Mouse (Mus musculus) thymus, postnatal 25 days (tissue): ENCODE data around the gene Tomt.
"Not testable (repeated sequence)": the region's sequence is repeated elsewhere in the genome, so short reads cannot be mapped to it uniquely, and the experiment has no call there.

Experiments used
- DNase-seq: peaks from one replicate; pipeline ENCODE4 v3.0.0; 2022

Tomt gene

DNA sequence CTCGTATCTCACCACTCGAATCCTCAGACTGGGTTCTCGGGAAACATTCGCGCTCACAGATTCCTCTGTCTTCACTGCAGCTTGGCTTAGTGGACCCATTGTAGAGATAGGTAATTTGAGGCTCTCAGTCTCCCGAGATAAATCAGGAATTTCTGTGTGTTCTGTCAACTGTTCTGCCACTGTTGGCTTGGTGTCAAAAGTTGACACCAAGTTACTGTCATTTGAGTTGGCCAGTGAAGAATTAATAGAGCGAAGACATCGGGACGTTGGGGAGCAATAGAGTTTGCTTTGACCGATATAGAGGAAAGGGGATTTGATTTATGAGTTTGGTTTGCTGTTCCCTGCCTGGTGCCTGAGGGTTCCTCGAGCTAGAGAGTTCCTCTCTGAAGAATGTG, at the start of gene Tomt:
TSS of gene Tomt (minus strand) at position 73 of the 395 bp plus-strand sequence.
- DNase-seq: no peak

DNA sequence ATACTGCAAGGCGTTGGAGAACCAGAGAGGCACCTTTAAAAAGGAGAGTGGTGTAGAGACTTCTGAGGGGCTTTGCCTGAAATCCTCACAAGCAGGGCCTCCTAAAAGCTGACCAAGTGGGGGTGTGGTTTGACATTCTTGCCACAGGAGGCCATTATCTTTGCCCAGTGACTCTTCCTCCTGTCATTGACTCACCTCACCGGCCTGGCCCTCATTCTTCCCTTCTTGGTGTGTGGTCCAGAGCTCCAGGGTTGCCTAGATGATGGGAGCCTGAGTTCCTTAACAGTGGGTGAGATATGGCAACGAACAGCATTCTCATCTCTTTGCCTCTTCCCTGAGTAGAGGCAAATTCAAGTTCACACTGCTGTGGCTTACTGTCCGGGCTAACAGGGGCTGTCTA, 49.7 kb upstream of the Tomt start:
- no peak for DNase-seq

DNA sequence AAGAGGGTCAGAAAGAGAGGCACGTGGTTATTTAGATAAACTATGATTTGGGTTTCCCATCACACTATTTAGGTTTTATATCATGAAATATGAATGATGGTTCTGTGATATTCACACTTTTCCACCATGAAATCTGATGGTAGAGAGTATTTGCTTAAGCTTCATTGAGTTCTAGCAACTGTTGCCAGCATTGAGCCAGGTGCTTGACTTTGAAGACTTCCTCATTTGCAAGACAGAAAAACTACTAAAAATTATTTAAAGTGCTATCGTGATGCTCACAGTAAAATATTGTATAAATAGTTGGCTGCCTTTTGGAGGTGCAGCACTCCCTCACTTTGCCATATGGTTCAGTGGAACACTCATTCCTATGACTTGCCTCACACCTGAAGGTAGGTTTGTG, 49.1 kb upstream of the Tomt start:
- no peak for DNase-seq

DNA sequence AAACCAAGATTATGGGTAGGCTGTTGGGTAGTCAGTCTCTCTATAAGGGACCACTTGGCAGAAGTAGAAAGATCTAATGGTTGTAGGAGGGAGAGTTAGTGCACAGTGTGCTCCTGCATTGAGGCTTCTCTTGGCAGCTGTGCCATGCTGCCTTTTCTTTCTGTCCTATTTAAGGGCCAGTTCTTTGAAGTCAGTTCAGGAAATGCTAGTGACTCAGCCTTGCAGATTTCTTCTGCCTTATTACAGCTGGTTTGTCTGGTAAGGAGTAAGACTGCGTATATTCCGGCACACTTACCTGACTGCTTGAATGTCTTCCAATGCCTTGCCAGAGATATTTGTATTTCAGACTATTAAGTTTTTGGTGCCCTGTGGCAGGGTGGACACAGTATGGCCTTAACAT, 48.0 kb upstream of the Tomt start:
- no peak for DNase-seq

DNA sequence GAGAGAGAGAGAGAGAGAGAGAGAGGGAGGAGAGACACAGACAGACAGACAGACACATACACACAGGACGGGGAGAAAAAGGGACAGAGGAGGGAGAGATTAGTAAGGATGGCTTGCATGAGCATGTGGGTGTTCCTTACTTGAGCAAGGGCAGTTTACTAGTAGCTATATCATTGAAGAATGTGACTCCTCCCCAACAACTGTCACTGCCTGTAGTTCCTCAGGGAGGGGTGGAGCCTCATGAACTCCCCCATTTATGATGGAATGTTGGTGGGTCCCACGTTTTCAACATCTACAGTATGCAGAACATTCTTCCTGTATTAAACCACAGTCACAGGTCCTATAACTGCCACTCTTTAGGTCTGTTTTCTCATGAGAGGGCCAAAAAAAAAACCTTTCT, 45.9 kb upstream of the Tomt start:
- no peak for DNase-seq

DNA sequence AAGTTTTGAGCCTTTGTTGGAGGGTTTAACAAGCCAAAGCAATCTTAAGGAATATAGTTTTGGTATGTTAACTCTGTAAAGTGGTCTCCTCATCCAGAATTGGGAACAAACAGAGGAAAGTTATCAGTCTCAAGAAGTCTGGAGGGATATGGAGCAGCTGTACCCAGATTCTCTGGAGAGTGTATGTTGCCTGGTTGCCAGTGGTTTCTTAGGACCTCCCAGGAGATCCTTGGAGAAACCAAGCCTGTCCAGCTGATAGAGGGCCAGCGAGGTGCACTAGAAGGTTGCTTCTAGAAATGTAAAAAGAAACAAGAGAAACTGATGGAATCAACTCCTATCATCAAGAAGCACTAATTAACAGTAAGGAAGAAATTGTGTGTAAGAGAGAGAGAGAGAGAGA, 45.5 kb upstream of the Tomt start:
- DNase-seq: no peak

DNA sequence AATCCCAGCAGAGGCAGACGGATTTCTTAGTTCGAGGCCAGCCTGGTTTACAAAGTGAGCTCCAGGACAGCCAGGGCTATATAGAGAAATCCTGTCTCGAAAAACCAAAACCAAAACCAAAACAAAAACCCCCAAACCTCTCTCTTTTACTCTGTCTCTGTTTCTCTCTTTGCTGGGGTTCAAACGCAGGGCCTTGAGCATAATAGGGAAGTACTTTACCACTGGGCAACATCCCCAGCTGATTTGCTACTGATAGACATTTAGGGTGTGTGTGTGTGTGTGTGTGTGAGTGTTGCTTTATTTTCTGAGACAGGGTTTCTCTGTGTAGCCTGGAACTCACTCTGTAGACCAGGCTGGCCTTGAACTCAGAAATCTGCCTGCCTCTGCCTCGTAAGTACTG, 42.8 kb upstream of the Tomt start:
- not testable (repeated sequence) for DNase-seq

DNA sequence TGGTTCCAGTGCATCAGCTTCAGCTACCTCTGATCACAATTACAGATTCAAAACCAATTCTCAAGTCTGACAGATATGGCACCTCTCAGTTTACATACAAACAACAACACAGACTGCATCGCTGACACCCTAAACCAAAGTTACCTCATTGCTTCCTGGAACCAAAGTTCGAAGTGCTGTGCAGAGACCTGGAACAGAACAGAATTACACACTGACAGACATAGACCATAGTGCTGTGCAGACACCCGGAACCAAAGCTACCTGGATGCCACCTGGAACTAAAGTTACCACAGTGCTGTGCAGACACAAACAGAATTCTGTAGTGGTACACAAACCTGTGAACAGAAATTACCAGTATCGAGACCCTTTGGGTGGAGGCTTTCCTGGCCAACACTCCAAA, 33.6 kb upstream of the Tomt start:
- DNase-seq: no peak

DNA sequence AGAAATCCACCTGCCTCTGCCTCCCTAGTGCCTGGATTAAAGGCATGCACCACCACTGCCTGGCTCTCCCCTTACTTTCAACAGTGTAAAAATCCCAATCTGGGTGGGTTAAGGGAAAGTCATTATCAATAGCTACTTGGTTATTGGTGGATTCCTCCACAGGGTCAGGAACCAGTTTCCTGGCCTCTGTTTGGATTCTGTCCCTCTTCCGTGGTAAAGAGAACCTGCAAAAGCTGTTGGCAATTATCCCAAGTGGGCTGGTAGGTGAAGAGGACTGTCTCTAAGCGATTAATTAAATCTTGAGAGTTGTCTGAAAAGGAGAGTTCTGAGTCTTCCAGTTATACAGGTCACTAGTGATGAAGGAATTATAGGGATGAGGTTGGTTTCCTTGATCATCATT, 32.2 kb upstream of the Tomt start:
- DNase-seq: no peak

DNA sequence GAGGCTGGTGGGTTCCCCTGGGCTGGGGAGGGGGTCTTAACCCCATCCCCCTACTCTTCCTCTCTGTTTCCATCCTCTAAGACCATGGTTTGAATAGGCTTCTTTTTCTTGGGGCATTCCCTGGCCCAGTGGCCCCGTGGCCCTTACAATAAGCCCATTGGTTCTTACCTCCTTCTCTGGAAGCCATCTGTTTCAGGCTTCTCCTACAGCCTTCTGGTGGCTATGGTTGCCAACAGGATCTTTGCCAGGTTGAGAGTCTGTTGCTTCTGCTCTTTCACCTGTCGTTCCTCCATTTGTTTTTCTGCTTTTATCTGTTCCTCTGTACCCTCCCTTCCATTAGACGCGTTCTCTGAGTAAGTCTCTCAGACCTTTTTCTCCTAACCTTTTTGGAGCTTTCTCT, 31.4 kb upstream of the Tomt start:
- DNase-seq: no peak

DNA sequence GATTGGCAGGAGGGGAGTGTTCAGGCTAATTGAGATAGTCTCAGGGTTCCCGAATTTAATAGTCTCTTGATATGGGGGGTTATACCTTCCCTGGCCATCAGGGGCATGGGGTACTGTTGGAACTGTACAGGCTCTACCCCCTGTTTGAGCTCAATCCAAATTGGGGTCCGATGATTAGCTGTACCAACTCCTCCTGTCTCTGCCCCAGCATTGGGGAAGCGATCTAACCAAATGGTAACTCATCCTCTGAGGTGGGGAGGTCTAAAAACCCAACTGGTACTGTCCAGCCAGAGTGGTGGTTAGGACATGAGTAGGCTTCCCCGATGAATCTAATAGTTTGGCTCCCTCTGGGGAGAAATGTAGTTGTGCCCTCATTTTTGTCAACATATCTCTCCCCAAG, 30.8 kb upstream of the Tomt start:
- DNase-seq: no peak

DNA sequence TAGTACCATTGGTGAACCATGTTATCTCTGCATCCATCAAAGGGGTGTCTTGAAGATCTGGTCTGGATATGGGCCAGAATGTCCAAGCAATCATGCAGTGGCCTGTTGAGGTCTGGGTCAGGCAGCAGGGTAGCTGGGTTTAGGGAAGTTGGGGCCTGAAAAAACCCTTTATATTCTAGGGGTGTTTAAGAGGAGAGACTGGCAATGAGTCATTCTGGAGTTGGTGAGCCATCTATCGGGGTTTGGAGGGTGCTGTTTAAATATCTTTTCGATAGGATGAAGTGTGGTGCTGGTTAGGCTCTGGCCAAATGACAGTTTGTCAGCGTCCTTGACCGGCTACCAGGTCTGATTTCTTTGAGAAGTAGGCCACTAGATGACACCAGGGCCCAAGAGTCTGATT, 29.8 kb upstream of the Tomt start:
- DNase-seq: no peak

DNA sequence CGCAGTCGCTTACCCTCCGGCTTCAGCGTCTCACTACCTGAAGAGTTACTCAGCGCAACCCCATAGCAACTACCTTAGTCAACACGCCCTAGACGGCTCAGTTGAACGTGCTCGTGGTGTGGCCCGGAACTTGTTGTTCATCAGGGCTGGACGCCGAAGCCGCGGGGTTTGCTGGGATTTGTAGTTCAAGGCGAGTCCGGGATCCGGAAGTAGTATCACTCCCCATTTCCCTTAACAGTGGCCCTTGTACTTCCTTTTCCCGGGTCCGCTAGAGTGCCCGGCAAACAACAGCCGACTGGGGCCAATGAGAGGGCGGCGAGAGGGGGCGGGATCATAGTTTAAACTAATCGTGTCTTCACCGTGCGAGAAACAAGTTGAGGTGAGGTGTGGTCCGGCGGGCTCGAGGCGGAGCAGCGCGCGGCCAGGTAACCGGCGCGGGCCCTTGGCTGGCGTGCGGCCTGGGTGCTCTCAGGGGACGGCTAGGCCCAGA, 27.6 kb upstream of the Tomt start, which contains the start of the genes Lrrc51 and Numa1:
TSS of gene Lrrc51 (minus strand) at position 145 of the 490 bp plus-strand sequence.
TSS of gene Numa1 (plus strand) at position 361 of the 490 bp plus-strand sequence.
- DNase-seq: peak; percentile 96

DNA sequence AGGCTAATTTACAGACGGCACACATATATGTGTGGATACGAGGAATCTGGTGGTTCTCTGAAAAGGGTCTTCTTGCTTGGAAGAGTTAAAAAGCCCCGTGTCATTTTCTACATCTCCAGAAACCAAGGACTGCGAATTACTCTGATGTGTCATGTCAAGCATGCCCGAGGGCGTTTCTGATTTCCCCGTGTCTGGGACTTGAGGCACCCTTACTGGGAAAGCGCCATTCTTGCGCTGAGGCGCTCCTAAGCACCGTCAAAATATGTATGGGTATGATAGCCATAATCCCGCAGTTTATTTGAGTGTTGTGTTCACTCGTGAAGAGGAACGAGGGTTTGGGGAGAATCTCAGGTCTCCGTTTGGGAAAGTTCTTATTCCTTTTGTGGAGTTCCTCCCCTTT, 27.1 kb upstream of the Tomt start:
- no peak for DNase-seq

DNA sequence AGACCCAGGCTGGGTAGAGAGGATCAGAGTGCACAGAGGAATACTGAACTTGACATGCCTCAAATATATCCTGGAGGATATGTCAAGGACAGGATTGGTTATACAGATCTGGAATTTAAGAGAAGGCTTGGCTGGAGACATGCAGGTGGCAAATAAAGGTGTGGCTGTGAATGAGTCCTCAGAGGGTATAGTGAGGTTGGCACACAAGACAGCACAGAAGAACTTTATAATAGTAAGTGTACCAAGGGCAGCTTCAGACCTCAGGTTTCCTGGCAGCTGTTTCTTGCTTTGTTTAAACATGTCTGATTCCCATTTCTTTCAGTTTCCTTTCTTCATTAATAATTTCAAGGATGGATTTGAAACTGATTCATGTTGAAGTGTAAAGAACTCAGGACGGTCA, 26.4 kb upstream of the Tomt start:
- DNase-seq: no peak

DNA sequence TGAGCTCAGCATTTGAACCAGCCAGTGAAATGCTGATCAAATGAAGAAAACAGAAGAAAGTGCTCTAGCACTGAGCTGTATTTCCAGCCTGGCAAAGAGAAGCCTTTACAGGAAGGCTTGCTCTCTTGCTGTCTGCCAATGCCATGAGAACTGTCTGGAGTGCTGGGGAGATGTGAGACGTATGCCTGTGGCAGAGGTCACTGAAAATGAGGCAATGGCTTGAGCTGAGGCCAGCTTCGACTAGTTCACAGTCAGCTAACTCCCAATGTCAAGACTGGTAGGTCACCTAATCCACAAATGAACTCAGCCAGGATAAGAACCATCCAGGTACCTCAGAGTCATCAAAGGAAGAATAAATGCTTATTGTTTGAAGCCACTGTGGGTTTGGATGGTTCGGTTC, 21.9 kb upstream of the Tomt start:
- DNase-seq: no peak

DNA sequence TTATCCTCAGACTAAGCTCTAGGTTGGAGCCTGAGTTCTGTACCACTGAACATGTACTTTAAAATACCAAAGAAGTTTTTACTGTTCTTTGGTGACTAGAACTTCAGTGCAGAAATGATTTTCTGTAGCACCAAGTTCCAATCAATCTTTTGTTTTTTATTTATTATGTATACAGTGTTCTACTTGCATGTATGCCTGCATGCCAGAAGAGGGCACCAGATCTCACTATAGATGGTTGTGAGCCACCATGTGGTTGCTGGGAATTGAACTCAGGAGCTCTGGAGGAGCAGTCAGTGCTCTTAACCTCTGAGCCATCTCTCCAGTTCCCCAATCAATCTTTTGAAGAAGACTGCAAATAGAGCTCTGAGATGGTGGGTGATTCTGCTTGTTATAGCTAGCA, 19.7 kb upstream of the Tomt start:
- not testable (repeated sequence) for DNase-seq

DNA sequence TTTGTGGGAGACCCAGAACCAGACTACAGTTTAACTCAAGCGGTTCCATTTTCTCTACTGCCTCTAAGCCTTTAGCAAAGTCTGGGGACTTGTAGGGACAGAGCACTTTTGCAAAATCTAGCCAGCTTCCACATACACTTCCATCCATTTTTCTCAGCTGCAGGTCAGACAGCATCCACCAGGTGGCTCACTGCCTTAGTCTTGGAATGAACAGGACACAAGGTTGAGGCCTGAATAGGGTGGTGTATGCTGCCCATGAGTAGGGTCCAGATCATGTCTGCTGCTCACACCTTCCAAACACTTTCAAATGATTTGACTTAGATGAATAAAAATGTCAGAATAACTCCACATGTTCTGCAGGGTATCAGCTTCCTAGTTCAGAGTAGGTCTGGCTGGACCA, 11.9 kb upstream of the Tomt start:
- peak; percentile 63 for DNase-seq

DNA sequence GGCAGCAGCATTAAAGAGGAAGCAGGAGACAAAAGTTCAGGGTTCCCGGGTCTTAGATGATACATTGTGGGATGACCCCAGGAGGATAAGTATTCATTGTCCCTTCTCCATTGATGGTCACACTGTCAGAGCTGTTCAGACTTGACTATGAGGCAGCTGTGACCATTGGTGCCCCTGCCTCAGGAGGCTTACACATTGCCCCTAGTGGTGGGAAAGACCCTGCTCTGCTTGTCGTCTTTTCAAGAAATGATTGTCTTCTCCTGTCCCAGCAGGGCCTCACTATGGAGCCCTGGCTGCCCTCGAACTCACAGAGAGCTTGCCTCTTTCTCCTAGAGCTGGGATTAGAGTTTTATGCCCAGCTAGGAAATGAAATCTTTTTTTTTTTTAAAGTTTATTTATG, 5.8 kb upstream of the Tomt start:
- DNase-seq: no peak

DNA sequence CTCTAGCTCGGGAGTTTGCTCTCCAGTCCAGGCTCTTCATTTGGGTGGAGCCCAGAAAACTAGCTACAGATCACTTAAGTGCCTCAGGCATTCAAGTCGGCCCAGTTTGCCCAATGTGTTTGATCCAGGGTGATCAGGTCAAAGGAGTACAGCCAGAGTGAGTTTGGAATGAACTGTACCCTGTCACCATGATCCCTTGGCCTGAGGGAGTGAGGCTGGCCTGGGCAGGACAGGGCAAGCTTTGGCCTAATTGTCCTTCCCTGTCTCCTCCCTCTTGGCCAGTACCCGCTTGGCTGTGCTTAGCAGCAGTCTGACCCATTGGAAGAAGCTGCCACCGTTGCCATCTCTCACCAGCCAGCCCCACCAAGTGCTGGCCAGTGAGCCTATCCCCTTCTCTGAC, 4.0 kb upstream of the Tomt start:
- no peak for DNase-seq

DNA sequence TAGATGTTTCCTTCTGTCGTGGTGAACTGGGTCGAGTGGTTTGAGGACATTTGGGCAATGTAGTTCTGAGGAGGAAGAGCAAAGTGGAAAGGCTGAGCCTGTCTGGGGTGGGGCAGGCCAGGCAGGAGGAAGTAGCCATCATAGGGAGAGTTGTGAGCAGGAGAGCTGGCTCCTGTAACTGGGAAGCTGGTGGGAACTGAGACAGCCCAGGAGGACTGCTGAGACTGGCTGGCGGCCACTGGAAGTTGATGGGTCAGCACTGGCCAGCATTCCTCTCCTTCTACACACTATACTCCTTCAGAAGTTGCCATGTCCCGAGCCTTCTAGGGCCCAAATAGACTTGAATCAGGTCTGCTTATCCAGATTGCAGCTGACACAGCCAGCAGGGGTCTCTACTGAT, 2.2 kb upstream of the Tomt start:
- DNase-seq: no peak

DNA sequence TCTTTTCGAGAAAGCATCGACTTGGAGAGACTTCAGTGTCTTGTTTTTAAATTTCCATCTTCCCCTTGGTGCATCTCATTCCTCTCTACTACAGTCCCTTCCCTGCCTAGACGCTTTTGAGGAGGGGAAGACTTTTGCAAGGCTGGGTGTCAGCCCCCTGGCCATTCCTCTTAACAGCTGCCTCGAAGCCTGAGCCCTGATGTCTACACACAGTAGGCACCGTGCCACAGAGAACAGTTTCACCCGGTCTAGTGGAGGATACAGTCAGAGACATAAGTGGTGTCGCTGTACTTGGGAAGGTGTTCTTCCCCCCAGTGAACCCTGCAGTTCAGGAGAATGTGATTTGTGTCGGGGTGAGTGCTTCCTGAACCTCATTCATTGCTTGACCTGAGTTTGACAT, 537 bp upstream of the Tomt start:
- DNase-seq: no peak

DNA sequence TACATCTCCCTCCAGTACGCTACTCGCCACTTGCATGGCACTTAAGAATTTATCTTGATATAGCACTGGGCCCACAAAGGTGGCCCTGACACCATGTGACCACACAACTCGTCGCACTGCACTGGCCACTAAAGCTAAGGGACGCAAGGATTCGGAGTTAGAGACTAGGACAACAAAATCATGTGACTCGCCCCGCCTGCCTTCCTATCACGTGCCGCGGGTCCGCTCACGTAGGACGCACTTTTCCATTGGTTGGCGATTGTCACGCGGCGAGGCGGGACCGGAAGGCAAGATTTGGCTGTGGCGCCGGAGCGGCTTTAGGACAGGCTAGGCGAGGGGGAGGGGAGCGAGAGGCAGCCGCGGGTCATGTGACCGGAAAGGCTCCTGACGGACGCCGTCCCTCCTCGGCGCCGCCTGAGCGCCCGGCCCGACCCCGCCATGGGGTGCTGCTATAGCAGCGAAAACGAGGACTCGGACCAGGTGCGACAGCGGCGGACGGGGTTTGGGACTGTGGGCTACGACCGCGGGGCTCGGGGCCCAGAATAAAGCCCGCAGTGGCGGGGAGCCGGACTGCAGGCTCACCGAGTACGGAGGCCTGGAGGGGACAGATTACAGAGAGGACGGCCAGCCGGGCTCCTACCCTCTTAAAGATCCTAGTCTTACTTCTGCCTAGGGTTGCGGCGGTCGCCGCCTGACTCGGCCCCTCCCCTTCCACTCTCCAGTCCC, 435 bp downstream of the Tomt start, which contains the start of gene Lamtor1:
TSS of gene Lamtor1 (plus strand) at position 344 of the 726 bp plus-strand sequence.
- DNase-seq: peak; percentile 97

DNA sequence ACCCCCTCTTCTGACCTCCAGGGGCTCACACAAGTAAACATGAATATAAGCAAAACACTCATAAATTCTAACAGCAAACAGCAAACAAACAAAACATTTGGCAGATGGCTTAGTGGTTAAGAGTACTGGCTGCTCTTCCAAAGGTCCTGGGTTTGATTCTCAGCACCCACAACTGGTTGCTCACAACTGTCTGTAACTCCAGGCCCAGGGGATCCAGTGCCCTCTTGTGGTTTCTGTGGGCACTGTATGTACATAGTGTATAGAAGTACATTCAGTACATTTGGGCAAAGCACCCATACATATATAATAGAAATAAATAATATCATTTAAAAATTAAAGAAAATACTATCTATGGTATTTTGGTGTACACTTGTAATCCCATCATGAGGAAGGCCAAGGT, 3.3 kb downstream of the Tomt start:
- DNase-seq: no peak

DNA sequence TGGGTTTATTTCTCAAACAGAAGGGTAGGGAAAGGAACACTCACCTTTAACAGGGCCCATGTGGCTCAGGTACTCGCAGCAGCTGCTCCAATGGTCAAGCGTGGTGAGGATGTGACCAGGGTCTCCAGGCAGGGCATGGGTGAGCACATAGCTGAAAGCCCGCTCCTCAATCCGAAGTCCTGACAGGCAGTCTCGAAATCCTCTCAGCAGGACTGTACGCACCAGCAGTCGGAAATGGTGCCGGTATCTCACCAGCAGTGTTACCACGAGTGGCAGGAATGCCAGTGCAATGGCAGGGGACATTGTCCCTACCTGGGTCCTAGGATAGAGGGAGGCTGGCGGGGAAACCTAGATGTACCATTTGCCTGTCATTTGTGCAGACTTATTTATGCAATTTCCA, 4.2 kb downstream of the Tomt start:
- DNase-seq: no peak
